Mouse (Mus musculus): ENCODE measurements at regions not wholly inside any gene's neighbourhood (a gene's known extent, or its start where the extent isn't known, plus 50 kb on each side); places are given as distances from the start of the nearest gene placed in this dataset.

DNA sequence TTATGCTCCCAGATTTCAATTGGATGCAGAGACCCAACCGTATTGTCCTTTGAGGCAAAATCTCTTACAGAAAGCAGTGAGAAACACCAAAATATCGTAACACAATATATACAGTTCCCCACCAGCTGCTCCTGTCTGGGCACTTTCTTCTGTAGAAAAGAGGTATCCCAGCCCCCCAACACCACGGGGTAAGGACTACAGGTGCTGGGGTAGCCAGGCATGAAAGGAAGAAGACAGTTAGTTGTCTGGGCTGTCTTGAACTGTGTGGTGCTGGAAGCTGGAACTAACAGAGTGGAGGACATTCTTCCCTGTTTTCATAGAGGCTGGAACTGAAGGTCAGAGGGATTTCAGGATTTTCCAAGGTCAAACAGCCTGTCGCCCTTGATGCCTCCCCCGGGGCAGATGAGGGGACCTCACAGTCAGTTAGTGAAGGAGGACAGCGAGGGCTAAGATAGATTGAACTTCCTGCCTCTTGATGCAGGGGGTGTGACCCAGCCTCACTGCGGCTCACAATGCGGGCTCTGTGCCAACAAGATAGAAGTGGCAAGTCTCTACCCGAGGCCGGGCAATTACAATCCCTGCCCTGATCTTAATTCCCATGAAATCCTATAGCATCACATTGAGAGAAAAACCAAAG lies 96.6 kb upstream of the Atp1a1 start:
- H3K4me1 ChIP-seq (ENCODE audit: insufficient read depth, low read depth, low read length) = no peaks in the 10 kb centered on the region
- DNase-seq (ENCODE audit: low spot score) = peak; percentile 71
- ATAC-seq = peak; percentile 72
- no peaks in the 10 kb centered on the region for H3K9me3 ChIP-seq (ENCODE audit: low read length)
- no peaks in the 10 kb centered on the region for H3K36me3 ChIP-seq (ENCODE audit: insufficient read depth, low read length)
- H3K9ac ChIP-seq (replicated peaks; ENCODE audit: low read depth) = no peak overlapping the region
- TF ChIP-seq CTCF (IDR thresholded peaks at IDR 0.05) = no peak
- no peak for TF ChIP-seq EP300 (IDR thresholded peaks at IDR 0.05)
- no peak overlapping the region for H3K4me2 ChIP-seq (replicated peaks; ENCODE audit: low read depth, low read length)
- no peak overlapping the region for H3K27ac ChIP-seq (ENCODE audit: low read length)
- H3K4me3 ChIP-seq (ENCODE audit: low read depth, low read length) = no peak overlapping the region
- H3K27me3 ChIP-seq (replicated peaks; ENCODE audit: insufficient read depth, low read length) = no peaks in the 10 kb centered on the region
- 30% methylated on average over 10 of the region's 10 CpGs for WGBS

DNA sequence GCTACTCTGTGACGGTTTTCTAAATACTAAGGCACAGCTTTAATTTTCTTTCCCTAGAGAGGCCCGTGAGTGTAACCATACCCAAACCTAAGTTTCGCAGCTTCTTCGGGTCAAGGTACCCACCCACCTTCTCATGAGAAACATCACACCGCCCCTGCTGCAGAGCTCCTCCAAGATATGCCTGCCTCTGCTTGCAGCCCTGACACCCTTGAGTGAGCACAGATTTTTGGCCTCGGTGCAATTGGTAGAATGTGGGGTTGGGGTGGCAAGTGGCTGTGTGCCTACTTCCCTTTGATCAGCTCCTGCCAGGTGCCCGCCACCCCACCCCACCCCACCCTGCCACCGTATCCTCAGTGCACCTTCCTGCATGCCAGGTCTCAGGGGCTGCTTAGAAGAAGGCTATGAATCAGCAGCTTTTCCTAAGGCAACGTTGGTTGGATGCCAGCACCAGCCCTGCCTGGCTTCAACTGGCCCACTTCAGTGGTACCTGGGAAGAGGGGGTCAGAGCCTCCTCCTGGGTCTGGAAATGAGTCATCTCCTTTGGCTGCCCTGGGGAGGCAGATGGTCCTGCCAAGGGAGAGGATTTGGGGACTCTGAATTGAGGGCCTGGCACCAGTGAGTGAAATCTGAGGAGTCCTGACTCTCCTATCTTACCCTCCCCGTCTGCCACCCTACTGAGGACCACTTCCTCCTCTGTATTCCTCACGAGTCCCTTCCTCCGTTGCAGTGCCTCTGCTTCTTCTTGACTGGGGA lies 95.6 kb upstream of the Atp1a1 start:
- H3K4me2 ChIP-seq (replicated peaks; ENCODE audit: low read depth, low read length) = no peak overlapping the region
- 54% methylated on average over 12 of the region's 12 CpGs for WGBS
- H3K27ac ChIP-seq (ENCODE audit: low read length) = no peak overlapping the region
- H3K27me3 ChIP-seq (replicated peaks; ENCODE audit: insufficient read depth, low read length) = no peaks in the 10 kb centered on the region
- no peak overlapping the region for H3K4me3 ChIP-seq (ENCODE audit: low read depth, low read length)
- H3K9me3 ChIP-seq (ENCODE audit: low read length) = no peaks in the 10 kb centered on the region
- no peaks in the 10 kb centered on the region for H3K36me3 ChIP-seq (ENCODE audit: insufficient read depth, low read length)
- ATAC-seq (peak; percentile 12; the same call in 1 of the 2 replicates), DNase-seq (ENCODE audit: low spot score) (peak; percentile 11)
- TF ChIP-seq EP300 (IDR thresholded peaks at IDR 0.05) (no peak), CTCF (IDR thresholded peaks at IDR 0.05) (no peak)
- no peak overlapping the region for H3K9ac ChIP-seq (replicated peaks; ENCODE audit: low read depth)
- H3K4me1 ChIP-seq (ENCODE audit: insufficient read depth, low read depth, low read length) = no peaks in the 10 kb centered on the region

DNA sequence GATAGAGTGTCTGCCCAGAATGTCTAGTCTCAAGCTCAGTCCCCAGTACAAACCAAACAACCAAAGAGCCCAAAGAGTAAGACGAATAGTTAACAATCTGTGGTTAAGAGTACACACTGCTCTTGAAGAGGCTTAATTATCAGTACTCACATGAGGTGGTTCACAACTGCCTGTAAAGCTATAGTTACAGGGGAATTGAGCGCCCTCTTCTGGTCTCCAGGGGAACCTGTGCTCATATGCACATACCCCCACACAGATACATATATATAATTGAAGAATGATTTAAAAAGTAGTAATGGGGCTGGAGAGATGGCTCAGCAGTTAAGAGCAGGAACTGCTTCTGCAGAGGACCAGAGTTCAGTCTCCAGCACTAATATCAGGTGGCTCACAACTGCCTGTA lies 92.3 kb upstream of the Atp1a1 start:
- ATAC-seq (no peak), DNase-seq (ENCODE audit: low spot score) (no peak)
- no peak overlapping the region for H3K4me3 ChIP-seq (ENCODE audit: low read depth, low read length)

DNA sequence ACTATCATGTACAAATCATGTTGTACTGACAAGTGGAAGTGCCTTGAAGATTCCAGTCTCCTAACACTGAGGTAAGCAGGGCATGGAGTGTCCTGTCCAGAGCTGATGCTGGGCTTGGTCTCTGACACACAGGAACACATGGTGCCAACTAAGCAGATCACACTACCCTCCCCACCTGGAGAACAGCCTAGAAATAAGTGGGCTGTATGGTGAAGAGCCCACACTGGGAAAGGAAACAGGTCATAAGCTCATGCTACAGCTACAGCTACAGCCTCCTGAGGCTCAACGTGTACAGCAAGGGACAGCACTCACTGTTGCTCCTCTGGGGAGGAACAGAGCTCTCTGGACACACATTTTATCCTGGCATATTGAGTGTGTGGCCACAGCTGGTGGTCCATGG lies 89.8 kb upstream of the Atp1a1 start:
- ATAC-seq (no peak), DNase-seq (ENCODE audit: low spot score) (no peak)
- no peak overlapping the region for H3K27ac ChIP-seq (ENCODE audit: low read length)
- no peaks in the 10 kb centered on the region for H3K9me3 ChIP-seq (ENCODE audit: low read length)
- H3K36me3 ChIP-seq (ENCODE audit: insufficient read depth, low read length) = no peaks in the 10 kb centered on the region
- no peaks in the 10 kb centered on the region for H3K4me1 ChIP-seq (ENCODE audit: insufficient read depth, low read depth, low read length)
- no peak overlapping the region for H3K4me2 ChIP-seq (replicated peaks; ENCODE audit: low read depth, low read length)
- TF ChIP-seq EP300 (IDR thresholded peaks at IDR 0.05) = no peak
- no peak for TF ChIP-seq CTCF (IDR thresholded peaks at IDR 0.05)
- H3K9ac ChIP-seq (replicated peaks; ENCODE audit: low read depth) = no peak overlapping the region
- H3K4me3 ChIP-seq (ENCODE audit: low read depth, low read length) = no peak overlapping the region
- WGBS = 62% methylated on average over 1 of the region's 1 CpGs
- H3K27me3 ChIP-seq (replicated peaks; ENCODE audit: insufficient read depth, low read length) = no peaks in the 10 kb centered on the region

More for the DNA sequence above, 92.3 kb upstream of the Atp1a1 start:
- Histone ChIP-seq H3K27ac (ENCODE audit: low read length) (no peak overlapping the region), H3K9ac (replicated peaks; ENCODE audit: low read depth) (no peak overlapping the region), H3K9me3 (ENCODE audit: low read length) (no peaks in the 10 kb centered on the region), H3K36me3 (ENCODE audit: insufficient read depth, low read length) (no peaks in the 10 kb centered on the region), H3K4me1 (ENCODE audit: insufficient read depth, low read depth, low read length) (no peaks in the 10 kb centered on the region), H3K27me3 (replicated peaks; ENCODE audit: insufficient read depth, low read length) (no peaks in the 10 kb centered on the region), H3K4me2 (replicated peaks; ENCODE audit: low read depth, low read length) (no peak overlapping the region)
- 73% methylated on average over 2 of the region's 2 CpGs for WGBS
- TF ChIP-seq CTCF (IDR thresholded peaks at IDR 0.05) = peak; percentile 22; the same call in 1 of the 2 replicates
- TF ChIP-seq EP300 (IDR thresholded peaks at IDR 0.05) = no peak

DNA sequence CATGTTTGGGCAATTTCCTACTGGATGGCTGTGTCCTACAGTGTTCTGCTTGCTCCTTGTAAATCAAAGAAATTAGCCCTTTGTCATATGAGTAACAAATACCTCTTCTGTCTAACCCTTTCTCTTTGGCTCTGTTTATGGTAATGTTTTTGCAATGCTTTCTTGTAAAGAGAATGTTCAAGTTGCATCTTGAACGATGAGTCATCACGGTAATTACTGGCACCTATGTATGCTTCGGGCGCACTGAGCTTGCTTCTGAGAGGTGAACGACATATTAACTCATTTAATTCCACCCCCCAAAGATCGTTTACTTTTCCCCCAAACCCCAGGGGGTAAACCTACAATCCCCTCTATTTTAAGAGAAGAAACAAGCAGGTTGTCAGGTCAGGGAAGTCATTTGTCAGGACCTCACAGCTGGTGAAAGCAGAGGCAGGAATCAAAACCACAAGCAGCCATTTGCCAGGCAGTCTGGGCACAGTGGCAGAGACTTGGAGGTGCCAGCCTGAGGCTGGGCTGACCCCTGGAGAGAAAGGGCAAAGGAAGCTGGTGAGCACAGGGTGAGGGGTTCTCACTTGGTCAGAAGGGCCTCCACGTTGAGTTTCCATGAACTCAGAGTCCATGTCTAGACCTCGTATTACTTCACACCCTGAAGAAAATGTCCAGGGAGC lies 87.6 kb upstream of the Atp1a1 start:
- H3K9ac ChIP-seq (replicated peaks; ENCODE audit: low read depth) = no peak overlapping the region
- 64% methylated on average over 8 of the region's 8 CpGs for WGBS
- H3K4me2 ChIP-seq (replicated peaks; ENCODE audit: low read depth, low read length) = no peak overlapping the region
- DNase-seq (ENCODE audit: low spot score) = no peak
- no peak for ATAC-seq
- H3K36me3 ChIP-seq (ENCODE audit: insufficient read depth, low read length) = no peaks in the 10 kb centered on the region
- no peaks in the 10 kb centered on the region for H3K4me1 ChIP-seq (ENCODE audit: insufficient read depth, low read depth, low read length)
- TF ChIP-seq CTCF (IDR thresholded peaks at IDR 0.05) (no peak), EP300 (IDR thresholded peaks at IDR 0.05) (no peak)
- H3K4me3 ChIP-seq (ENCODE audit: low read depth, low read length) = no peak overlapping the region
- H3K27ac ChIP-seq (ENCODE audit: low read length) = no peak overlapping the region
- H3K27me3 ChIP-seq (replicated peaks; ENCODE audit: insufficient read depth, low read length) = no peaks in the 10 kb centered on the region
- no peaks in the 10 kb centered on the region for H3K9me3 ChIP-seq (ENCODE audit: low read length)

DNA sequence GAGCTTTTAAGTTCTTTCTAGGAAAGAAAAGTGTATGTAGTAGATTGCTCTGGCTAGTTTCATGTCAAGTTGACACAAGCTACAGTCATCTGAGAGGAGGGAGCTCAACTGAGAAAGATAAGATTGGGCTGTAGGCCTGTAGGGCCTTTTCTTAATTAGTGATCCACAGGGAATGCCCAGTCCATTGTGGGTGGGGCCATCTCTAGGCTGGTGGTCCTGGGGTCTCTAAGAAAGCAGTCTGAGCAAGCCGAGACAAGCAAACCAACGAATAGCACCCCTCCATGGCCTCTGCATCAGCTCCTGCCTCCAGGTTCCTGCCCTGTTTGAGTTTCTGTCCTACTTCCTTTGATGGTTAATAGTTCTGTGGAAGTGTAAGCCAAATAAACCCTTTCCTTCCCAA lies 86.3 kb upstream of the Atp1a1 start:
- Histone ChIP-seq H3K36me3 (ENCODE audit: insufficient read depth, low read length) (no peaks in the 10 kb centered on the region), H3K4me1 (ENCODE audit: insufficient read depth, low read depth, low read length) (no peaks in the 10 kb centered on the region), H3K27me3 (replicated peaks; ENCODE audit: insufficient read depth, low read length) (no peaks in the 10 kb centered on the region), H3K9me3 (ENCODE audit: low read length) (no peaks in the 10 kb centered on the region), H3K9ac (replicated peaks; ENCODE audit: low read depth) (no peak overlapping the region), H3K27ac (ENCODE audit: low read length) (no peak overlapping the region), H3K4me3 (ENCODE audit: low read depth, low read length) (no peak overlapping the region), H3K4me2 (replicated peaks; ENCODE audit: low read depth, low read length) (no peak overlapping the region)
- 68% methylated on average over 2 of the region's 2 CpGs for WGBS
- TF ChIP-seq EP300 (IDR thresholded peaks at IDR 0.05) (no peak), CTCF (IDR thresholded peaks at IDR 0.05) (no peak)
- no peak for DNase-seq (ENCODE audit: low spot score)
- ATAC-seq = no peak
